In genomic region chr7:27259271-27259721, GRCm38 (mm10) we compare ENCODE assay signal across 8 mouse cellular contexts. TPM values are rescaled to one million over a fixed set of nuclear protein-coding genes. Genes with fewer than 3 reads are reported as not detected.
A peak's percentile ranks its signal among the peaks of the same experiment; 100 is the strongest.
DNase-seq lines count a peak whose midpoint lies in the region; ATAC-seq and TF ChIP-seq lines count a peak whose summit lies in the region.

No protein-coding gene starts in this region.

- no peaks in the 10 kb centered on the region for H3K27me3 ChIP-seq in MEL (ENCODE audit: control insufficient read depth in 1 of 2, insufficient read depth in 2 of 2, low read length in 2 of 2)
- H3K27me3 ChIP-seq in hindbrain, embryonic 13.5 days: no peaks in the 10 kb centered on the region
- no peaks in the 10 kb centered on the region for H3K27me3 ChIP-seq in midbrain, embryonic 13.5 days

- 0 out of 2 replicates have a peak, but pooled peaks have one; percentile 2 for ATAC-seq in hindbrain, embryonic 13.5 days (ENCODE audit: low FRiP score)
- ATAC-seq in midbrain, embryonic 13.5 days: peak; percentile 9

- no peak for TF ChIP-seq RAD21 in MEL (IDR thresholded peaks at IDR 0.05; ENCODE audit: low read depth, low read length)

- 1% methylated on average over 9 of the region's 9 CpGs for WGBS in hindbrain, embryonic 13.5 days
- under 1% methylated on average over 9 of the region's 9 CpGs for WGBS in midbrain, embryonic 13.5 days

- TF ChIP-seq EP300 in MEL (IDR thresholded peaks at IDR 0.05; ENCODE audit: low read depth in 1 of 2, low read length in 2 of 2): no peak

- no peak for TF ChIP-seq CTCF in layer of hippocampus, adult 2 months (conservative IDR thresholded peaks at IDR 0.05)
- TF ChIP-seq CTCF in MEL (IDR thresholded peaks at IDR 0.05 in 2 of 3, conservative IDR thresholded peaks at IDR 0.05 in 1 of 3; ENCODE audit: control insufficient read depth in 1 of 3, insufficient read depth in 1 of 3, low read depth in 2 of 3, low read length in 3 of 3, poor library complexity in 1 of 3, severe bottlenecking in 1 of 3): no peak

- peaks cover 13 to 42% of the 10 kb centered on the region in 2 experiments for H3K4me1 ChIP-seq in MEL (ENCODE audit: control insufficient read depth in 1 of 2, insufficient read depth in 2 of 2, low read length in 2 of 2)
- peaks cover 48% of the 10 kb centered on the region for H3K4me1 ChIP-seq in hindbrain, embryonic 13.5 days (replicated peaks)
- peaks cover 50% of the 10 kb centered on the region for H3K4me1 ChIP-seq in midbrain, embryonic 13.5 days (replicated peaks)

- peak in 1 of 2 experiments; percentile 36 for DNase-seq in layer of hippocampus, adult 2 months (ENCODE audit: low spot score in 2 of 2)
- no peak for DNase-seq in layer of hippocampus, postnatal 36 days
- DNase-seq in MEL (ENCODE audit: low read depth, low spot score): no peak
- DNase-seq in cerebellum, postnatal 36 days: peak; percentile 28 to 31
- no peak for DNase-seq in spleen, postnatal 14 days (ENCODE audit: low spot score in 2 of 2)
- no peak for DNase-seq in thymus, postnatal 0 days (ENCODE audit: low spot score)

- H3K4me2 ChIP-seq in hindbrain, embryonic 13.5 days: peak overlapping the region; percentile 76
- H3K4me2 ChIP-seq in midbrain, embryonic 13.5 days (replicated peaks): peak overlapping the region; percentile 94

- no peaks in the 10 kb centered on the region for H3K9me3 ChIP-seq in MEL (replicated peaks; ENCODE audit: insufficient read depth, low read length)
- H3K9me3 ChIP-seq in hindbrain, embryonic 13.5 days: no peaks in the 10 kb centered on the region
- H3K9me3 ChIP-seq in midbrain, embryonic 13.5 days: no peaks in the 10 kb centered on the region

- no peak for TF ChIP-seq POLR2A in MEL (IDR thresholded peaks at IDR 0.05; ENCODE audit: control insufficient read depth in 1 of 2, insufficient read depth in 1 of 2, low read depth in 1 of 2, low read length in 2 of 2, poor library complexity in 1 of 2)

- H3K79me2 ChIP-seq in MEL (ENCODE audit: control insufficient read depth, insufficient read depth, low read length, poor library complexity): no peaks in the 10 kb centered on the region; the same call in 1 of the 2 replicates

- peak overlapping the region; percentile 95 for H3K27ac ChIP-seq in layer of hippocampus, adult 2 months
- H3K27ac ChIP-seq in MEL (ENCODE audit: control insufficient read depth, low read depth, low read length): no peak overlapping the region
- peak overlapping the region; percentile 96 for H3K27ac ChIP-seq in hindbrain, embryonic 13.5 days
- H3K27ac ChIP-seq in midbrain, embryonic 13.5 days: peak overlapping the region; percentile 92

- peaks cover 0 to 30% of the 10 kb centered on the region in 2 experiments; a peak in 2 of 4 replicates for H3K36me3 ChIP-seq in MEL (ENCODE audit: control insufficient read depth in 1 of 2, insufficient read depth in 2 of 2, low read length in 2 of 2)
- peaks cover 32% of the 10 kb centered on the region for H3K36me3 ChIP-seq in hindbrain, embryonic 13.5 days
- H3K36me3 ChIP-seq in midbrain, embryonic 13.5 days: peaks cover 28% of the 10 kb centered on the region

- peak overlapping the region; percentile 75 for H3K9ac ChIP-seq in MEL (ENCODE audit: control insufficient read depth, low read depth, low read length, poor library complexity, severe bottlenecking)
- peak overlapping the region; percentile 91 for H3K9ac ChIP-seq in hindbrain, embryonic 13.5 days
- peak overlapping the region; percentile 91 for H3K9ac ChIP-seq in midbrain, embryonic 13.5 days (replicated peaks)

- peak overlapping the region; percentile 89 for H3K4me3 ChIP-seq in layer of hippocampus, adult 2 months
- peak overlapping the region; percentile 57 to 84 for H3K4me3 ChIP-seq in MEL (ENCODE audit: control insufficient read depth in 1 of 2, insufficient read depth in 1 of 2, low read depth in 2 of 2, low read length in 2 of 2)
- peak overlapping the region; percentile 62 for H3K4me3 ChIP-seq in hindbrain, embryonic 13.5 days
- H3K4me3 ChIP-seq in midbrain, embryonic 13.5 days (replicated peaks): peak overlapping the region; percentile 73

TF ChIP-seq in MEL, 35 proteins besides CTCF, POLR2A, EP300 and RAD21:
- TF ChIP-seq BHLHE40 (IDR thresholded peaks at IDR 0.05; ENCODE audit: borderline replicate concordance, low read depth, low read length) (no peak), TBP (IDR thresholded peaks at IDR 0.05; ENCODE audit: low read depth, low read length) (no peak), NRF1 (IDR thresholded peaks at IDR 0.05; ENCODE audit: insufficient read depth, low read depth, low read length, poor library complexity, severe bottlenecking) (no peak), TAL1 (IDR thresholded peaks at IDR 0.05; ENCODE audit: low read length) (no peak), ETS1 (IDR thresholded peaks at IDR 0.05; ENCODE audit: low read depth, low read length) (no peak), E2F4 (IDR thresholded peaks at IDR 0.05; ENCODE audit: borderline replicate concordance, low read depth, low read length) (no peak), MAX (IDR thresholded peaks at IDR 0.05; ENCODE audit: low read length) (no peak), MYC (IDR thresholded peaks at IDR 0.05; ENCODE audit: low read depth, low read length) (no peak), ELF1 (IDR thresholded peaks at IDR 0.05; ENCODE audit: low read depth, low read length) (no peak), MXI1 (IDR thresholded peaks at IDR 0.05; ENCODE audit: low read depth, low read length) (no peak)

RNA-seq across cellular contexts. Expression of gene Numbl, which starts 1.1 kb away (rescaled TPM):
- total RNA-seq in layer of hippocampus, adult 2 months (2021): 100 to 1,000 TPM; 135 to 148 TPM
- total RNA-seq in layer of hippocampus, postnatal 36 days (2021): 100 to 1,000 TPM; 137 to 144 TPM
- total RNA-seq in MEL (2012; rRNA removed): 2.2 and 3.6 TPM in 2 replicates
- polyA plus RNA-seq in MEL (2012; ENCODE audit: insufficient read depth in 1 of 2, insufficient read length in 2 of 2, low read depth in 1 of 2, low replicate concordance in 2 of 2, missing spikeins in 1 of 2): 10 to 100 TPM in 1 of 2 experiments, not detected in 1; 10.6 TPM
- 48.4 and 49.6 TPM in 2 replicates for polyA plus RNA-seq in hindbrain, embryonic 13.5 days (2015; fragmentation: Nextera tagmentation; extraction: Ambion mirVana)
- polyA plus RNA-seq in midbrain, embryonic 13.5 days (2015; fragmentation: Nextera tagmentation; extraction: Ambion mirVana): 39.4 and 51.6 TPM in 2 replicates
- polyA plus RNA-seq in thymus, postnatal 0 days (2015; fragmentation: Nextera tagmentation; extraction: Ambion mirVana): 3.2 and 3.5 TPM in 2 replicates

RNA-seq across cellular contexts. Expression of gene Coq8b, which starts 26.5 kb away (rescaled TPM):
- 10 to 100 TPM; 36.1 to 37.9 TPM for total RNA-seq in layer of hippocampus, adult 2 months (2021)
- total RNA-seq in layer of hippocampus, postnatal 36 days (2021): 10 to 100 TPM; 33.9 to 36.2 TPM
- 12.5 and 13.8 TPM in 2 replicates for total RNA-seq in MEL (2012; rRNA removed)
- polyA plus RNA-seq in MEL (2012; ENCODE audit: insufficient read depth in 1 of 2, insufficient read length in 2 of 2, low read depth in 1 of 2, low replicate concordance in 2 of 2, missing spikeins in 1 of 2): 10 to 100 TPM in 1 of 2 experiments, not detected in 1; 22.7 TPM
- 23.8 and 24.9 TPM in 2 replicates for polyA plus RNA-seq in hindbrain, embryonic 13.5 days (2015; fragmentation: Nextera tagmentation; extraction: Ambion mirVana)
- 25.3 and 25.5 TPM in 2 replicates for polyA plus RNA-seq in midbrain, embryonic 13.5 days (2015; fragmentation: Nextera tagmentation; extraction: Ambion mirVana)
- 15.8 and 15.9 TPM in 2 replicates for polyA plus RNA-seq in thymus, postnatal 0 days (2015; fragmentation: Nextera tagmentation; extraction: Ambion mirVana)

RNA-seq across cellular contexts. Expression of gene Itpkc, which starts 30.8 kb away (rescaled TPM):
- 1 to 10 TPM; 8.5 to 9.1 TPM for total RNA-seq in layer of hippocampus, adult 2 months (2021)
- total RNA-seq in layer of hippocampus, postnatal 36 days (2021): 10 to 100 TPM in 1 of 2 experiments, 1 to 10 TPM in 1; 9.3 to 10.1 TPM
- total RNA-seq in MEL (2012; rRNA removed): 5.1 and 6.8 TPM in 2 replicates
- polyA plus RNA-seq in MEL (2012; ENCODE audit: insufficient read depth in 1 of 2, insufficient read length in 2 of 2, low read depth in 1 of 2, low replicate concordance in 2 of 2, missing spikeins in 1 of 2): 1 to 10 TPM in 1 of 2 experiments, not detected in 1; 6.3 TPM
- polyA plus RNA-seq in hindbrain, embryonic 13.5 days (2015; fragmentation: Nextera tagmentation; extraction: Ambion mirVana): 6.1 and 6.5 TPM in 2 replicates
- polyA plus RNA-seq in midbrain, embryonic 13.5 days (2015; fragmentation: Nextera tagmentation; extraction: Ambion mirVana): 6.7 and 7.6 TPM in 2 replicates
- polyA plus RNA-seq in thymus, postnatal 0 days (2015; fragmentation: Nextera tagmentation; extraction: Ambion mirVana): 2.3 TPM in 2 replicates

Comparison
In these comparisons a context has a peak if more than half of its experiments do, and no peak if none do; other contexts are left out.
1. DNase-seq: peak in cerebellum, postnatal 36 days (2 of 2); none in layer of hippocampus, postnatal 36 days (0 of 2), MEL (single experiment), spleen, postnatal 14 days (0 of 2) and thymus, postnatal 0 days (single experiment).
2. Peak in every context shown above with its lines, with median percentiles within 50 percentile points of each other: H3K4me3 ChIP-seq and H3K9ac ChIP-seq.